Mouse (Mus musculus): ENCODE data around the gene Tcf7l2.

DNA sequence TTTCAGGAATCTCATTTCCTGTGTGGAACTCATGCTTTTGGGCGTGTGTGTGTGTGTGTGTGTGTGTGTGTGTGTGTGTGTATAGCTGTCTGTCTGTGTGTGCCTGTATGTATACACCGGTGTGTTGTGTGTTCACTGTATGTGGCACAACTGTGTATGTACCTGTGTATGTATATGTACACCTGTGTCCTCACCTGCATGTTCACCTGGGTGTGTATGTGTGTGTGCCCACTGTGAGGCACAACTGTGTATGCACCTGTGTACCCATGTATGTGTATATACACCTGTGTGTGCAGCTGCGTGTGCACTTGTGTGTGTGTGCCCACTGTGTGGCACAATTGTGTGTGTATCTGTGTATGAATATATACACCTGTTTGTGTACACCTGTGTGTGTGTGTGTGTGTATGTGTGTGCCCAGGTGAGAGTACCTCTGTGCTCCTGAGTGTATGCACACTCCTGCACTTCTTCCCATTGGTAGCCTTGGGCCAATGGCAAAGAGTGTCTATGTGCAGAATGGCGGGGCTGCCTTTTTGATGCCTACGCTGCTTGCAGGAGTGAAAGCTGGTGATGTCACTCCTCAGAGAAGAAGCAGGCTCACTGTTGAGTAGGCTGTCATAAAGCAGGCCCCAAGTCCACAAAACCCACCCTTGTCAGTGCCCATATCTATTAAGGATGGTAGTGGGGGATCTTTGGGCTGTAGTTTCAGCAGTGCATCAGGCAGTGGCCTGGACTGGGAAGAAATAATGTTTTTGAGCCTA is 95.5 kb downstream of the Tcf7l2 start:
- TF ChIP-seq ZNF384 (IDR thresholded peaks at IDR 0.05; ENCODE audit: low read depth, low read length), result no peak
- no peak for TF ChIP-seq ZC3H11A (IDR thresholded peaks at IDR 0.05; ENCODE audit: borderline replicate concordance, low read depth, low read length)
- no peak for TF ChIP-seq CHD2 (IDR thresholded peaks at IDR 0.05; ENCODE audit: low read depth, low read length)

Measured in ES-E14 (cell line).